Mouse (Mus musculus): ENCODE data around the gene Cldn14. TPM values are rescaled to one million over a fixed set of nuclear protein-coding genes. Genes with fewer than 3 reads are reported as not detected.

The Cldn14 gene
- polyA plus RNA-seq, 1 experiment from 2014 or later: 0.37 TPM

DNA sequence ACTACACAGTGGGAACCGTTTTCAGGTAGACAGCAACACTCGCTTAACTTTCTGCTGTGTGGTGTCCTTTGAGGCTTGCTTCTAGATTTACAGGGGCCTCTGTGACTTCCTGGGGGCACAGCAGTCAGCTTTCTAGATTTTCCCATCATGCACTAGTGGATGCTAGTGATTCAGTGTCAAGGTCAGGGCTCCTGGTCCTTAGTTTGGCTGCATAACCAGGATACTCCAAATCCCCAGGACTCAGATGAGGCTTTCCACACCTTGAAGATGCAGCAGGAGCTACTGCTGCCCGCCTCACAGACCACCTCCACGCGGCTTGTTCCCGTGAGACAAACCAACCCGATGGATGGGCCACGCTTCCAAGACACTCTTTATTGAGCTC lies 90.0 kb downstream of the Cldn14 start:
- Histone ChIP-seq H3K4me1 (peaks cover 9% of the 10 kb centered on the region), H3K27ac (no peak overlapping the region), H3K9me3 (no peaks in the 10 kb centered on the region), H3K27me3 (replicated peaks) (no peaks in the 10 kb centered on the region), H3K9ac (no peak overlapping the region), H3K36me3 (no peaks in the 10 kb centered on the region), H3K4me3 (replicated peaks) (no peak overlapping the region), H3K4me2 (peak overlapping the region; percentile 42; the same call in 1 of the 2 replicates)
- ATAC-seq (ENCODE audit: insufficient read depth, low FRiP score, low read depth): no peak
- 59% methylated on average over 8 of the region's 8 CpGs for WGBS

DNA sequence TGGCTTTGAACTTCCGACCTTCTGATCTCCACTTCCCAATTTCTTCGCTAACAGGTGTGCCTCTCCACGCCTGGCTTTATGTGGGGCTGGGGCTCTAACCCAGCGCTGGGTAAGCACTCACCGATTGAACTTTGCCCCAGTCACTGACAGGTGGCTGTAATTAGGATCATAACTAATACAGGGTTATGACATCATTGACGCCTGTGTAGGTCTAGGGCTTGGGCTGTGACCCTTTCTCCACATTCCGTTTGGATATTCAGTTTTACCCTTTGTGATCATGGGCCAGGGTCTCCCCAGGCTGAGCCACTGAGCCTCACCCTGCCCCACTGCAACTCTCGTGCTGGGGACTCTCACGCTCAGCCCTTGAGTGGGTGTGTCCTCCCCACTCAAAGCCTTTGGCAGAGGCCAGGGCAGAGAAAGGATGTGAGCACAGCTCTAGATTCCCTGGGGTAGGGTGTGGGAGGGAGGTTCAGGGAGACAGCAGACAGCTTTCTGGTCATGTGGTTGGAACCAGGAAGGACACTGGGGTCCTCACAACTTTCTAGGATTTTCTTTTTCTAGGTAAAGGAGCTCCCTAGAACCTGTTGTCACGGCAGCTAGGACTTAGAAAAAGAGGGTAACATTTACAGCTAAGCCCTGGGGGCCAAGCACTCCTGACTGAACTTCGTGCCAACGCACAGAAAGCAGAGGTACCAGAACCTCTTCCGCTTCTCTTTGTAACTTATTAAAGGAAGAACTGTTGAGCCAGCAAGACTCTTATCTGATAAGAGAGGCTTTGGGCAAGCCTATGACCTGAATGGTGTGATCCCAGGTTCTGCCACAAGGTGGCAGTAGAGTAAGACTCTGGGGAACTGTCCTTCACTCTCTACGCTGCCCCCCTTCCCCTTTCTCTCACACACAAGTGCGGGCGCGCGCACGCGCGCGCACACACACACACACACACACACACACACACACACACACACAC lies 90.6 kb downstream of the Cldn14 start:
- H3K9ac ChIP-seq: no peak overlapping the region
- H3K9me3 ChIP-seq: no peaks in the 10 kb centered on the region
- H3K4me2 ChIP-seq: peak overlapping the region; percentile 42; the same call in 1 of the 2 replicates
- WGBS: 28% methylated on average over 22 of the region's 22 CpGs
- no peaks in the 10 kb centered on the region for H3K36me3 ChIP-seq
- H3K4me3 ChIP-seq (replicated peaks): no peak overlapping the region
- ATAC-seq (ENCODE audit: insufficient read depth, low FRiP score, low read depth): peak; percentile 41; the same call in 1 of the 2 replicates
- peak overlapping the region; percentile 26; the same call in 1 of the 2 replicates for H3K27ac ChIP-seq
- peaks cover 11% of the 10 kb centered on the region for H3K4me1 ChIP-seq
- no peaks in the 10 kb centered on the region for H3K27me3 ChIP-seq (replicated peaks)

GRCm38 (mm10) chr16:93915338-93915849 lies 93.2 kb downstream of the Cldn14 start:
- 29% methylated on average over 10 of the region's 10 CpGs for WGBS
- no peak overlapping the region for H3K27ac ChIP-seq
- no peak for ATAC-seq (ENCODE audit: insufficient read depth, low FRiP score, low read depth)
- no peaks in the 10 kb centered on the region for H3K9me3 ChIP-seq
- H3K4me3 ChIP-seq (replicated peaks): no peak overlapping the region
- no peak overlapping the region for H3K9ac ChIP-seq
- H3K27me3 ChIP-seq (replicated peaks): no peaks in the 10 kb centered on the region
- H3K36me3 ChIP-seq: no peaks in the 10 kb centered on the region
- H3K4me1 ChIP-seq: peaks cover 11% of the 10 kb centered on the region
- no peak overlapping the region for H3K4me2 ChIP-seq

GRCm38 (mm10) chr16:93913881-93914576 lies 94.6 kb downstream of the Cldn14 start:
- 66% methylated on average over 10 of the region's 10 CpGs for WGBS
- Histone ChIP-seq H3K36me3 (no peaks in the 10 kb centered on the region), H3K9ac (no peak overlapping the region), H3K27ac (no peak overlapping the region), H3K4me1 (peaks cover 11% of the 10 kb centered on the region), H3K27me3 (replicated peaks) (no peaks in the 10 kb centered on the region), H3K9me3 (no peaks in the 10 kb centered on the region), H3K4me2 (no peak overlapping the region), H3K4me3 (replicated peaks) (no peak overlapping the region)
- ATAC-seq (ENCODE audit: insufficient read depth, low FRiP score, low read depth): no peak

GRCm38 (mm10) chr16:93912808-93913207 lies 95.8 kb downstream of the Cldn14 start:
- peaks cover 7% of the 10 kb centered on the region for H3K4me1 ChIP-seq
- no peak for ATAC-seq (ENCODE audit: insufficient read depth, low FRiP score, low read depth)
- WGBS: 54% methylated on average over 3 of the region's 3 CpGs
- no peaks in the 10 kb centered on the region for H3K9me3 ChIP-seq
- H3K27me3 ChIP-seq (replicated peaks): no peaks in the 10 kb centered on the region
- H3K4me2 ChIP-seq: no peak overlapping the region
- no peak overlapping the region for H3K27ac ChIP-seq
- no peak overlapping the region for H3K4me3 ChIP-seq (replicated peaks)
- H3K36me3 ChIP-seq: no peaks in the 10 kb centered on the region
- no peak overlapping the region for H3K9ac ChIP-seq

- Histone ChIP-seq H3K27ac (no peak overlapping the region), H3K4me3 (replicated peaks) (no peak overlapping the region)
Observed at GRCm38 (mm10) chr16:93912158-93912557, 96.5 kb downstream of the Cldn14 start.

DNA sequence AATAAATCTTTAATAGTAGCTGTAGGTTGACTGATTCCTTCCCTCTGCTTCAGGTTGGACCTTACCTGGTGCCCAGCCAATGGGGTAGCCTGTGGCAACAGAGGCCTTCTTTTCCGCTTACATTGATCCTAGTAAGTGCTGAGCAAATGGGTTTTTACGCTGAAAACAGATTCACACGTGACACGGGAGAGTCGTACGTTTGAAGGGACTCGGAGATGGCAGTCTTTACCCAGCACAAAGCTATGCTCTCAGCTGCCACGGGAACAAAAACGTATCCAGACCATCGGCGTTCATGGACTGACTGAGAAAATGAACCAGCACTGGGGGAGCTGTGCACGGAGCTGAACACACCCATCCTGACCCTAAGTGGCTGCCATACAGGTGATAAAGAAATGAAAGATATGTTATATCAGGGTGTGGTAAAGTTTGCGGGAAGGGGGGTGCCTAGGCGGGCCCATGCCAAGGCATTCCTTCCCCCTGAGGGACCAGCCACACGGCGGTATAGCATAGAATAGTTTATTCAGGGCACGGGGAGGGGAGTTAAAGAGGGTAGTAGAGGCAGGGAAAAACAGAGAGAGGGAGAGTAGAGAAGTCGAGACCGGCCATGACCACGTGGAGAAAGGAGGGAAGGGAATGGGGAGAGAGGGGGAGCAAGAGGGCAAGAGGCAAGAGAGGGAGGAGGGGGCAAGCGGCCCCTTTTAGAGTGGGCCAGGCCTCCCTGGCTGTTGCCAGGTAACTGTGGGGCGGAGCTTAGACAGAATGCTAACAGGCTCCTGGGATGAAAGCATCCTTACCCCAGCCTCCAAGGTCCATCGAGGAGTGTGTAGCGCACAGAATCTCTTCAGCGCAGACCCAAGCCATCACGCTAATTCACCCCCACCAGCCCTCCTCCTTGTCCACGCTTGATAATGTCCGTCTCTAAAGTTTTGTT lies 97.6 kb downstream of the Cldn14 start:
- peak; percentile 75 for ATAC-seq (ENCODE audit: insufficient read depth, low FRiP score, low read depth)
- H3K4me2 ChIP-seq: no peak overlapping the region
- H3K4me1 ChIP-seq: 0 out of 2 replicates have a peak, but pooled peaks cover 12% of the 10 kb centered on the region
- no peaks in the 10 kb centered on the region for H3K36me3 ChIP-seq
- 54% methylated on average over 28 of the region's 28 CpGs for WGBS
- no peak overlapping the region for H3K4me3 ChIP-seq (replicated peaks)
- H3K9ac ChIP-seq: no peak overlapping the region
- H3K9me3 ChIP-seq: no peaks in the 10 kb centered on the region
- H3K27ac ChIP-seq: peak overlapping the region; percentile 31; the same call in 1 of the 2 replicates
- no peaks in the 10 kb centered on the region for H3K27me3 ChIP-seq (replicated peaks)

More at GRCm38 (mm10) chr16:93912158-93912557, 96.5 kb downstream of the Cldn14 start:
- Histone ChIP-seq H3K4me1 (0 out of 2 replicates have a peak, but pooled peaks cover 3% of the 10 kb centered on the region), H3K9me3 (no peaks in the 10 kb centered on the region), H3K9ac (no peak overlapping the region), H3K4me2 (no peak overlapping the region), H3K27me3 (replicated peaks) (no peaks in the 10 kb centered on the region), H3K36me3 (no peaks in the 10 kb centered on the region)
- 35% methylated on average over 5 of the region's 5 CpGs for WGBS
- no peak for ATAC-seq (ENCODE audit: insufficient read depth, low FRiP score, low read depth)

- no peak overlapping the region for H3K4me2 ChIP-seq
- ATAC-seq (ENCODE audit: insufficient read depth, low FRiP score, low read depth): no peak
- H3K9ac ChIP-seq: no peak overlapping the region
- 0 out of 2 replicates have a peak, but pooled peaks cover 12% of the 10 kb centered on the region for H3K4me1 ChIP-seq
- H3K4me3 ChIP-seq (replicated peaks): no peak overlapping the region
- no peak overlapping the region for H3K27ac ChIP-seq
- H3K36me3 ChIP-seq: no peaks in the 10 kb centered on the region
- no peaks in the 10 kb centered on the region for H3K9me3 ChIP-seq
- WGBS: 83% methylated on average over 3 of the region's 3 CpGs
- H3K27me3 ChIP-seq (replicated peaks): no peaks in the 10 kb centered on the region
Observed at GRCm38 (mm10) chr16:93909936-93910335, 98.7 kb downstream of the Cldn14 start.

- Histone ChIP-seq H3K4me2 (no peak overlapping the region), H3K4me1 (0 out of 2 replicates have a peak, but pooled peaks cover 9% of the 10 kb centered on the region), H3K9me3 (no peaks in the 10 kb centered on the region), H3K36me3 (0 out of 2 replicates have a peak, but pooled peaks cover 1% of the 10 kb centered on the region), H3K27ac (no peak overlapping the region), H3K4me3 (replicated peaks) (no peak overlapping the region), H3K27me3 (replicated peaks) (no peaks in the 10 kb centered on the region), H3K9ac (no peak overlapping the region)
- 86% methylated on average over 8 of the region's 8 CpGs for WGBS
- no peak for ATAC-seq (ENCODE audit: insufficient read depth, low FRiP score, low read depth)
Observed at GRCm38 (mm10) chr16:93908196-93908595, 100.4 kb downstream of the Cldn14 start.

DNA sequence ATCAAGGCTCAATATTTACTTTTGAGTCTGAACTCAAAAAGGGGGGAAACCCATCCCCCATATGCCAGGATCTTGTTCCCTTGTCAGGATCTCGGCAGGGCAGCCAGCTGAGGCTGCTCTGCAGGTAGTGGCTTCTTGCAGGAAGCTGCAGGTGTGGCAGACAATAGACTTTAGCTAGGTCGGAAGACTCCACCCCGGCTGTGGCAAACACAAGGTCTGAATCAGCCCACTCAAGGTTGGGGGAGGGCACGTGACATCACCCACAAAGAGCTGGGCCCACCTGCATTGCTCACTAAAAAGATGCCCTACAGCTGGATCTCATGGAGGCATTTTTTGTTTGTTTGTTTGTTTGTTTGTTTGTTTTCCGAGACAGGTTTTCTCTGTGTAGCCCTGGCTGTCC lies 100.9 kb downstream of the Cldn14 start:
- WGBS: 74% methylated on average over 5 of the region's 5 CpGs

More for the DNA sequence above, 100.9 kb downstream of the Cldn14 start:
- Histone ChIP-seq H3K27me3 (replicated peaks) (no peaks in the 10 kb centered on the region), H3K27ac (no peak overlapping the region), H3K9me3 (no peaks in the 10 kb centered on the region), H3K9ac (no peak overlapping the region), H3K4me1 (0 out of 2 replicates have a peak, but pooled peaks cover 9% of the 10 kb centered on the region), H3K4me2 (no peak overlapping the region), H3K36me3 (0 out of 2 replicates have a peak, but pooled peaks cover 3% of the 10 kb centered on the region), H3K4me3 (replicated peaks) (no peak overlapping the region)
- no peak for ATAC-seq (ENCODE audit: insufficient read depth, low FRiP score, low read depth)

Data from stomach, embryonic 15.5 days (tissue).